Mouse (Mus musculus) ES-Bruce4 (cell line): ENCODE results near the gene Uvrag. TPM values are rescaled to one million over a fixed set of nuclear protein-coding genes. Genes with fewer than 3 reads are reported as not detected.

Experiments used
- H3K27ac ChIP-seq: 2 replicates; pipeline ENCODE4 v1.5.1; 2012; ENCODE audit warnings: low read length, inconsistent platforms; ENCODE audit not compliant: insufficient read depth
- H3K27me3 ChIP-seq: 2 replicates; pipeline ENCODE4 v1.6.1; 2012; ENCODE audit warnings: mild to moderate bottlenecking, low read length, inconsistent platforms; ENCODE audit not compliant: control insufficient read depth, poor library complexity, insufficient read depth, severe bottlenecking
- H3K36me3 ChIP-seq: 2 replicates; pipeline ENCODE4 v1.6.1; 2012; ENCODE audit warnings: inconsistent platforms, mild to moderate bottlenecking, low read length, moderate library complexity; ENCODE audit not compliant: control insufficient read depth, poor library complexity, insufficient read depth, severe bottlenecking
- H3K4me1 ChIP-seq: one replicate; pipeline ENCODE4 v1.8.1; 2011; ENCODE audit warnings: low read length; ENCODE audit not compliant: control insufficient read depth, insufficient read depth
- H3K4me3 ChIP-seq: 2 replicates; pipeline ENCODE4 v1.5.1; 2011; ENCODE audit warnings: low read depth, mild to moderate bottlenecking, low read length
- H3K9ac ChIP-seq: 2 replicates; pipeline ENCODE4 v1.6.1; 2012; ENCODE audit warnings: low read depth, mild to moderate bottlenecking, inconsistent platforms; ENCODE audit not compliant: poor library complexity, severe bottlenecking
- H3K9me3 ChIP-seq: replicated peaks from 2 replicates; pipeline ENCODE4 v1.6.1; 2012; ENCODE audit warnings: mild to moderate bottlenecking, low read length, inconsistent platforms; ENCODE audit not compliant: control insufficient read depth, poor library complexity, insufficient read depth, severe bottlenecking
- CTCF ChIP-seq: IDR thresholded peaks from one replicate; pipeline ENCODE4 v1.8.1; 2011; ENCODE audit warnings: low read depth, low read length
- EP300 ChIP-seq: IDR thresholded peaks from 2 replicates; pipeline ENCODE4 v1.6.1; 2011; ENCODE audit warnings: low read depth, low read length; ENCODE audit not compliant: insufficient read depth
- POLR2A ChIP-seq: IDR thresholded peaks from one replicate; pipeline ENCODE4 v1.8.1; 2011; ENCODE audit warnings: low read length; ENCODE audit not compliant: insufficient read depth
- polyA plus RNA-seq: library from polyadenylated mRNA; stranded (reverse); fragments of >200 nt; gene quantifications from 2 replicates; pipeline ENCODE4 v1.2.4, GENCODE M21; 2011; ENCODE audit warnings: low read depth; ENCODE audit not compliant: missing spikeins, insufficient read depth, insufficient read length

Uvrag gene
- polyA plus RNA-seq, 1 experiment, result 16.9 TPM

- H3K36me3 ChIP-seq, result no peaks in the 10 kb centered on the region
- no peaks in the 10 kb centered on the region for H3K9me3 ChIP-seq
- no peaks in the 10 kb centered on the region for H3K4me1 ChIP-seq
- no peak overlapping the region for H3K9ac ChIP-seq
- H3K4me3 ChIP-seq, result no peak overlapping the region
- H3K27ac ChIP-seq, result no peak overlapping the region
- TF ChIP-seq CTCF, result no peak
- no peak for TF ChIP-seq POLR2A
- no peak for TF ChIP-seq EP300
- no peaks in the 10 kb centered on the region for H3K27me3 ChIP-seq
Measured at GRCm38 (mm10) chr7:99059934-99060333, 81.0 kb downstream of the Uvrag start.

GRCm38 (mm10) chr7:99057053-99057630 lies 83.8 kb downstream of the Uvrag start:
- TF ChIP-seq EP300 (no peak), CTCF (no peak), POLR2A (no peak)
- H3K9me3 ChIP-seq, result no peaks in the 10 kb centered on the region
- no peak overlapping the region for H3K4me3 ChIP-seq
- H3K9ac ChIP-seq, result no peak overlapping the region
- H3K27ac ChIP-seq, result no peak overlapping the region
- no peaks in the 10 kb centered on the region for H3K4me1 ChIP-seq
- H3K36me3 ChIP-seq, result no peaks in the 10 kb centered on the region
- no peaks in the 10 kb centered on the region for H3K27me3 ChIP-seq

GRCm38 (mm10) chr7:99053626-99054025 lies 87.3 kb downstream of the Uvrag start:
- Histone ChIP-seq H3K9me3 (no peaks in the 10 kb centered on the region), H3K27ac (no peak overlapping the region), H3K4me1 (no peaks in the 10 kb centered on the region), H3K27me3 (no peaks in the 10 kb centered on the region), H3K9ac (no peak overlapping the region), H3K36me3 (no peaks in the 10 kb centered on the region), H3K4me3 (no peak overlapping the region)
- TF ChIP-seq POLR2A (no peak), CTCF (no peak), EP300 (no peak)

- Histone ChIP-seq H3K4me1 (no peaks in the 10 kb centered on the region), H3K27ac (no peak overlapping the region), H3K9me3 (no peaks in the 10 kb centered on the region), H3K4me3 (no peak overlapping the region), H3K9ac (no peak overlapping the region), H3K36me3 (no peaks in the 10 kb centered on the region), H3K27me3 (no peaks in the 10 kb centered on the region)
- TF ChIP-seq CTCF, result no peak
- no peak for TF ChIP-seq EP300
- no peak for TF ChIP-seq POLR2A
Measured at GRCm38 (mm10) chr7:99052471-99053241, 88.3 kb downstream of the Uvrag start.

- H3K27ac ChIP-seq, result no peak overlapping the region
Measured at GRCm38 (mm10) chr7:99050882-99051281, 90.1 kb downstream of the Uvrag start.

GRCm38 (mm10) chr7:99049897-99050296 lies 91.0 kb downstream of the Uvrag start:
- Histone ChIP-seq H3K4me3 (no peak overlapping the region), H3K9me3 (no peaks in the 10 kb centered on the region)

More at GRCm38 (mm10) chr7:99050882-99051281, 90.1 kb downstream of the Uvrag start:
- no peaks in the 10 kb centered on the region for H3K27me3 ChIP-seq
- TF ChIP-seq EP300 (no peak), CTCF (no peak), POLR2A (no peak)
- H3K9me3 ChIP-seq, result no peaks in the 10 kb centered on the region
- no peaks in the 10 kb centered on the region for H3K4me1 ChIP-seq
- H3K9ac ChIP-seq, result no peak overlapping the region
- no peaks in the 10 kb centered on the region for H3K36me3 ChIP-seq
- H3K4me3 ChIP-seq, result no peak overlapping the region

More at GRCm38 (mm10) chr7:99049897-99050296, 91.0 kb downstream of the Uvrag start:
- Histone ChIP-seq H3K27ac (no peak overlapping the region), H3K4me1 (no peaks in the 10 kb centered on the region), H3K9ac (no peak overlapping the region), H3K27me3 (no peaks in the 10 kb centered on the region), H3K36me3 (no peaks in the 10 kb centered on the region)
- TF ChIP-seq POLR2A (no peak), CTCF (no peak), EP300 (no peak)
